Mouse (Mus musculus) heart, postnatal 0 days (tissue): ENCODE data around the gene Oprl1. TPM values are rescaled to one million over a fixed set of nuclear protein-coding genes. Genes with fewer than 3 reads are reported as not detected.

Experiments
- ATAC-seq: fragments of 200-750 bp; cut with Nextera tagmentation; 2 replicates; pipeline ENCODE4 v1.8.0; 2017; ENCODE audit warnings: low read depth, moderate number of reproducible peaks, moderate library complexity; ENCODE audit not compliant: insufficient read depth
- DNase-seq: peaks from one replicate; pipeline ENCODE4 v3.0.0-alpha.2; 2016; ENCODE audit warnings: low spot score
- H3K27ac ChIP-seq: fragments of 300-500 bp; sonication (generic); 2 replicates; pipeline ENCODE4 v1.5.1; 2014; ENCODE audit warnings: low read depth, mild to moderate bottlenecking
- H3K27me3 ChIP-seq: fragments of 300-500 bp; sonication (generic); 2 replicates; pipeline ENCODE4 v1.6.1; 2014; ENCODE audit warnings: low read length, mixed read lengths; ENCODE audit not compliant: control insufficient read depth, insufficient read depth
- H3K36me3 ChIP-seq: fragments of 300-500 bp; sonication (generic); replicated peaks from 2 replicates; pipeline ENCODE4 v1.6.1; 2014; ENCODE audit warnings: low read length, mixed read lengths; ENCODE audit not compliant: control insufficient read depth, insufficient read depth
- H3K4me1 ChIP-seq: fragments of 300-500 bp; sonication (generic); 2 replicates; pipeline ENCODE4 v1.6.1; 2014; ENCODE audit warnings: antibody characterized with exemption; ENCODE audit not compliant: control insufficient read depth, insufficient read depth
- H3K4me2 ChIP-seq: fragments of 300-500 bp; sonication (generic); 2 replicates; pipeline ENCODE4 v1.6.1; 2014; ENCODE audit warnings: low read depth, mild to moderate bottlenecking, low read length, moderate library complexity
- H3K4me3 ChIP-seq: fragments of 300-500 bp; sonication (generic); 2 replicates; pipeline ENCODE4 v1.5.1; 2014; ENCODE audit warnings: low read depth, low read length
- H3K9ac ChIP-seq: fragments of 300-500 bp; sonication (generic); replicated peaks from 2 replicates; pipeline ENCODE4 v1.6.1; 2014; ENCODE audit warnings: low read depth, low read length, mixed read lengths
- H3K9me3 ChIP-seq: fragments of 300-500 bp; sonication (generic); replicated peaks from 2 replicates; pipeline ENCODE4 v1.6.1; 2016; ENCODE audit warnings: low read length; ENCODE audit not compliant: control insufficient read depth
- CTCF ChIP-seq: IDR thresholded peaks from 2 replicates; pipeline ENCODE4 v1.5.1; 2016; ENCODE audit warnings: antibody characterized with exemption, control low read depth, low read depth
- EP300 ChIP-seq: IDR thresholded peaks from 2 replicates; pipeline ENCODE4 v1.6.1; 2016; ENCODE audit warnings: antibody characterized with exemption, low read depth
- WGBS: fragments of 180-500 bp; shearing (Covaris S2); extraction: QIAGEN DNeasy Blood & Tissue Kit; methylation state at CpG from one replicate; pipeline ENCODE4 v1.1.7; 2014; 5-methylcytosine and 5-hydroxymethylcytosine counted together
- polyA plus RNA-seq: library from polyadenylated mRNA; unstranded; fragments of >200 nt; fragmentation: Nextera tagmentation; extraction: Ambion mirVana; gene quantifications from 2 replicates; pipeline ENCODE4 v1.2.1, GENCODE M21; 2015
- total RNA-seq: library from RNA; depleted of rRNA; stranded (reverse); fragments of >200 nt; gene quantifications from 2 replicates; pipeline ENCODE4 v1.2.3, GENCODE M21; 2014; ENCODE audit warnings: low replicate concordance

Gene Oprl1
- total and polyA plus RNA-seq, 2 experiments from 2014 or later: 0.19 to 8.1 TPM

- no peaks in the 10 kb centered on the region for H3K27me3 ChIP-seq
- H3K9ac ChIP-seq: no peak within 1 kb of the TSS
- no peak for DNase-seq
- H3K4me3 ChIP-seq: no peak within 1 kb of the TSS
- no peak for ATAC-seq
- no peak within 1 kb of the TSS for H3K27ac ChIP-seq
- H3K9me3 ChIP-seq: no peaks in the 10 kb centered on the region
- no peak within 1 kb of the TSS for H3K4me2 ChIP-seq
- H3K4me1 ChIP-seq: no peaks in the 10 kb centered on the region
- TF ChIP-seq CTCF: no peak
- TF ChIP-seq EP300: no peak
- WGBS: 54% methylated on average over 8 of the region's 8 CpGs
- H3K36me3 ChIP-seq: no peaks in the 10 kb centered on the region
These were observed 48.4 kb downstream of the Oprl1 start, which contains the start of gene Myt1 for GRCm38 (mm10) chr2:181763006-181763830. Gene Myt1, plus strand, starts transcription at chr2:181763332.

GRCm38 (mm10) chr2:181763886-181764527 lies 49.2 kb downstream of the Oprl1 start:
- no peaks in the 10 kb centered on the region for H3K36me3 ChIP-seq
- WGBS: 49% methylated on average over 14 of the region's 14 CpGs

GRCm38 (mm10) chr2:181764600-181764999 lies 49.8 kb downstream of the Oprl1 start:
- WGBS: 6% methylated on average over 10 of the region's 10 CpGs
- no peaks in the 10 kb centered on the region for H3K4me1 ChIP-seq
- no peak overlapping the region for H3K27ac ChIP-seq
- no peak overlapping the region for H3K4me2 ChIP-seq
- DNase-seq (peak; percentile 8), ATAC-seq (no peak)
- no peaks in the 10 kb centered on the region for H3K36me3 ChIP-seq
- no peak overlapping the region for H3K9ac ChIP-seq
- TF ChIP-seq EP300: no peak
- TF ChIP-seq CTCF: no peak
- H3K4me3 ChIP-seq: no peak overlapping the region
- H3K9me3 ChIP-seq: no peaks in the 10 kb centered on the region
- H3K27me3 ChIP-seq: no peaks in the 10 kb centered on the region

More at GRCm38 (mm10) chr2:181763886-181764527, 49.2 kb downstream of the Oprl1 start:
- no peak overlapping the region for H3K4me2 ChIP-seq
- ATAC-seq: no peak
- TF ChIP-seq EP300 (no peak), CTCF (no peak)
- H3K4me3 ChIP-seq: no peak overlapping the region
- no peak overlapping the region for H3K9ac ChIP-seq
- no peak for DNase-seq
- H3K27ac ChIP-seq: no peak overlapping the region
- H3K27me3 ChIP-seq: no peaks in the 10 kb centered on the region
- no peaks in the 10 kb centered on the region for H3K9me3 ChIP-seq
- no peaks in the 10 kb centered on the region for H3K4me1 ChIP-seq

GRCm38 (mm10) chr2:181765251-181765650 lies 50.4 kb downstream of the Oprl1 start:
- DNase-seq (no peak), ATAC-seq (no peak)
- Histone ChIP-seq H3K27me3 (no peaks in the 10 kb centered on the region), H3K9me3 (no peaks in the 10 kb centered on the region), H3K4me2 (no peak overlapping the region), H3K27ac (no peak overlapping the region), H3K4me1 (no peaks in the 10 kb centered on the region), H3K4me3 (no peak overlapping the region), H3K9ac (no peak overlapping the region), H3K36me3 (no peaks in the 10 kb centered on the region)
- TF ChIP-seq EP300 (no peak), CTCF (no peak)
- WGBS: 80% methylated on average over 4 of the region's 4 CpGs

- Histone ChIP-seq H3K27ac (no peak overlapping the region), H3K27me3 (no peaks in the 10 kb centered on the region), H3K4me3 (no peak overlapping the region), H3K9me3 (no peaks in the 10 kb centered on the region), H3K4me1 (no peaks in the 10 kb centered on the region), H3K36me3 (no peaks in the 10 kb centered on the region), H3K4me2 (no peak overlapping the region), H3K9ac (no peak overlapping the region)
- ATAC-seq (no peak), DNase-seq (no peak)
- WGBS: 63% methylated on average over 14 of the region's 14 CpGs
- TF ChIP-seq EP300 (no peak), CTCF (no peak)
These were observed 52.1 kb downstream of the Oprl1 start for GRCm38 (mm10) chr2:181766672-181767557.
